Mouse (Mus musculus) ES-E14 (cell line): ENCODE data around the gene 2310011J03Rik. TPM values are rescaled to one million over a fixed set of nuclear protein-coding genes. Genes with fewer than 3 reads are reported as not detected.

ENCODE experiments used
- DNase-seq: peaks from one replicate; pipeline ENCODE4 v3.0.0-alpha.2; 2013; ENCODE audit warnings: low read depth, low spot score
- H3K27ac ChIP-seq: 2 replicates; pipeline ENCODE4 v1.5.1; 2012; ENCODE audit warnings: low read depth, mild to moderate bottlenecking, low read length, moderate library complexity, mixed read lengths; ENCODE audit not compliant: poor library complexity, insufficient read depth, severe bottlenecking
- H3K36me3 ChIP-seq: 2 replicates; pipeline ENCODE4 v1.6.1; 2012; ENCODE audit warnings: mild to moderate bottlenecking, low read length, moderate library complexity, mixed read lengths; ENCODE audit not compliant: control insufficient read depth, poor library complexity, insufficient read depth, severe bottlenecking
- H3K4me1 ChIP-seq, 2 experiments: fragments of 150-350 bp in 1 of 2; sonication (generic) in 1 of 2; 2 replicates each; pipeline ENCODE4 v1.6.1; 2012; ENCODE audit warnings: low read length in 2 of 2, mild to moderate bottlenecking in 1 of 2, mixed read lengths in 1 of 2; ENCODE audit not compliant: control insufficient read depth in 2 of 2, insufficient read depth in 2 of 2, poor library complexity in 1 of 2
- H3K4me3 ChIP-seq, 2 experiments: fragments of 150-350 bp in 1 of 2; sonication (generic) in 1 of 2; 2 replicates each; pipeline ENCODE4 v1.5.1; 2012; ENCODE audit warnings: low read length in 2 of 2, low read depth in 1 of 2, mild to moderate bottlenecking in 1 of 2, mixed read lengths in 1 of 2; ENCODE audit not compliant: insufficient read depth in 1 of 2, poor library complexity in 1 of 2, severe bottlenecking in 1 of 2
- H3K9ac ChIP-seq: 2 replicates; pipeline ENCODE4 v1.6.1; 2012; ENCODE audit warnings: low read depth, mild to moderate bottlenecking, low read length, mixed read lengths; ENCODE audit not compliant: poor library complexity, insufficient read depth, severe bottlenecking
- H3K9me3 ChIP-seq: fragments of 150-350 bp; sonication (generic); 2 replicates; pipeline ENCODE4 v1.6.1; 2012; ENCODE audit warnings: low read depth, mild to moderate bottlenecking, low read length; ENCODE audit not compliant: control insufficient read depth, insufficient read depth
- CHD2 ChIP-seq: IDR thresholded peaks from 2 replicates; pipeline ENCODE4 v1.6.1; 2014; ENCODE audit warnings: mild to moderate bottlenecking, low read depth, low read length, inconsistent platforms
- HCFC1 ChIP-seq: IDR thresholded peaks from 2 replicates; pipeline ENCODE4 v1.6.1; 2012; ENCODE audit warnings: low read length, inconsistent platforms, borderline replicate concordance; ENCODE audit not compliant: insufficient read depth
- MAFK ChIP-seq: IDR thresholded peaks from 2 replicates; pipeline ENCODE4 v1.6.1; 2014; ENCODE audit warnings: mild to moderate bottlenecking, low read depth, low read length, inconsistent platforms; ENCODE audit not compliant: insufficient read depth
- ZC3H11A ChIP-seq: IDR thresholded peaks from 2 replicates; pipeline ENCODE4 v1.6.1; 2012; ENCODE audit warnings: low read depth, mild to moderate bottlenecking, inconsistent platforms, low read length, borderline replicate concordance
- ZNF384 ChIP-seq: IDR thresholded peaks from 2 replicates; pipeline ENCODE4 v1.6.1; 2012; ENCODE audit warnings: low read depth, low read length, inconsistent platforms
- in situ Hi-C, 2 experiments: fragments of 600-800 bp; cut with MboI; formaldehyde crosslinking; loops; one replicate each; pipeline ENCODE4 v1.15.1; 2025; ENCODE audit warnings: low sequenced_read_pairs in 2 of 2, inconsistent platforms in 1 of 2; ENCODE audit not compliant: unreplicated experiment in 2 of 2
- total RNA-seq: library from RNA; depleted of rRNA; stranded (reverse); fragments of 300-350 nt; gene quantifications from 2 replicates; pipeline ENCODE4 v1.2.3, GENCODE M21; 2012

The 2310011J03Rik gene
- total RNA-seq, 1 experiment: 33.4 TPM

GRCm38 (mm10) chr10:80304862-80305261 is 15.5 kb downstream of the 2310011J03Rik start:
- Histone ChIP-seq H3K27ac (no peak overlapping the region), H3K9me3 (no peaks in the 10 kb centered on the region), H3K4me3 (peak overlapping the region; percentile 70 to 88), H3K9ac (peak overlapping the region; percentile 42), H3K36me3 (no peaks in the 10 kb centered on the region), H3K4me1 (no peaks in the 10 kb centered on the region)
- no peak for TF ChIP-seq ZNF384
- no peak for TF ChIP-seq ZC3H11A
- TF ChIP-seq HCFC1: peak; percentile 37; the same call in 1 of the 2 replicates
- TF ChIP-seq CHD2: no peak
- TF ChIP-seq MAFK: no peak
- DNase-seq: peak; percentile 87
- in situ Hi-C loops: no loop called here

- Histone ChIP-seq H3K4me3 (peak overlapping the region; percentile 70 to 88), H3K36me3 (no peaks in the 10 kb centered on the region), H3K4me1 (no peaks in the 10 kb centered on the region), H3K9ac (peak overlapping the region; percentile 42; the same call in 1 of the 2 replicates), H3K27ac (no peak overlapping the region), H3K9me3 (no peaks in the 10 kb centered on the region)
- in situ Hi-C loops: no loop called here
- TF ChIP-seq ZNF384 (no peak), CHD2 (no peak)
- DNase-seq: no peak
These were observed 15.9 kb downstream of the 2310011J03Rik start for GRCm38 (mm10) chr10:80304458-80304857.

DNA sequence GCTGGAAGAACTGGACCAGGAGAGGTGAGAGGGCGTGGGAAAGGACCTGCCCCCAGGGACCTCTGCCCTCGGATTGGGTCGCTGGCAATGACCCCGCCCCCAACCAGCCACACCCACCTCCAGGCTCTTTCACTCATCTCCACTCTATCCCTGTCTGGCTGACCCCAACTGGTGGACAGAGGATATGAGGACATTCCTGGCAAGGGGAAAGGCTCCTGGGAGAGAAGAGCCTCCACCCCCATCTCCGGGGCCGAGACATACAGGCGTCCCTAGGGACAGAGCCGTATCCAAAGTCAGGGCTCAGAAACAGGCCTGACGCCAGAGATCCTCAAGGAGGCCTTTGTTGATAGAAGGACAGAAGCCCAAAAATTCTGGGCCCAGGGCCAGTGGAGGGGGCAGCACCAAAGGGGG is 17.9 kb downstream of the 2310011J03Rik start:
- DNase-seq: no peak
- Histone ChIP-seq H3K9me3 (no peaks in the 10 kb centered on the region), H3K4me3 (no peak overlapping the region), H3K36me3 (no peaks in the 10 kb centered on the region), H3K9ac (no peak overlapping the region), H3K27ac (no peak overlapping the region), H3K4me1 (no peaks in the 10 kb centered on the region; a peak in 1 of 4 replicates)
- no peak for TF ChIP-seq HCFC1
- TF ChIP-seq MAFK: no peak
- no peak for TF ChIP-seq ZC3H11A
- TF ChIP-seq ZNF384: no peak
- no peak for TF ChIP-seq CHD2
- in situ Hi-C loops: no loop called here

GRCm38 (mm10) chr10:80302082-80302355 is 18.3 kb downstream of the 2310011J03Rik start:
- no peak overlapping the region for H3K27ac ChIP-seq
- no peak overlapping the region for H3K4me3 ChIP-seq
- no peak for DNase-seq
- H3K36me3 ChIP-seq: no peaks in the 10 kb centered on the region
- in situ Hi-C loops: no loop called here
- H3K9me3 ChIP-seq: no peaks in the 10 kb centered on the region
- peaks cover 0 to under 1% of the 10 kb centered on the region in 2 experiments; a peak in 2 of 4 replicates for H3K4me1 ChIP-seq
- TF ChIP-seq HCFC1 (no peak), ZNF384 (no peak), CHD2 (no peak), MAFK (no peak), ZC3H11A (no peak)
- no peak overlapping the region for H3K9ac ChIP-seq

DNA sequence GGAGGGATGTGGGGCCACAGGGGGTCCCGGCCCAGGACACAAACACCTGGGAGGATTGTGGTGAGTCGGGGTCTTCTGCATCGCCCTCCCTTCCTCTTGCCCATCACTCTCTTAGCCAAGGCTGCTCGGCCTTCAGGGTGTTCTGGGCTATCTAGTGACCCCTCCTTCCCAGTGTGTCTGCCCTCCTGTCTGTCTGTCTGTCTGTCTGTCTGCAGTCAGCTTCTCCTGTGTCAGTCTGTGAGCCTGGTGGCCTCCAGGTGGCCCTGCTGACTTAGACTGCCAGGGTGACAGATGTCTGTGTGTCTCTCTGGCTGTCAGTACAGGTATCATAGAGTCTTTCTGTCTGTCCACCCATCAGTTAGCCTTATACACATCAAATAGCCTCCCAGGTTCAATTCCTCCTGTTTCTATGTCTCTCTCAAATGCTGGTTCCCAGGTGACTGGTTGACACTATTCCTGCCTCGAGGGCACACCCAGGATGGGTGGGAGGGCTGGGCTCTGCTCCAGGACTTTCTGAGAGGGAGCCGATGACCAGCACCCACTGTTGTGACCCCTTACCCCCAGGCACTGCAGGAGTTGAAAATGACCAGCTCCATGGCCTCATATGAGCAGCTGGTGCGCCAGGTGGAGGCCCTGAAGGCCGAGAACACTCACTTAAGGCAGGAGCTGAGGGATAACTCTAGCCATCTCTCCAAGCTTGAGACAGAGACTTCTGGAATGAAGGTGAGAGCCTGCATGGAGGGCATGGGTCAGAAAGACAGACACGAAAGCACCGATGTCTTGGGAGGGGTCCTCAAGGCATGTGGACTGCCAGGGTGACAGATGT is 18.9 kb downstream of the 2310011J03Rik start:
- TF ChIP-seq ZNF384 (no peak), HCFC1 (no peak), MAFK (no peak), CHD2 (no peak)
- no peak for DNase-seq
- Histone ChIP-seq H3K4me1 (peaks cover 0 to 6% of the 10 kb centered on the region in 2 experiments; a peak in 2 of 4 replicates), H3K4me3 (no peak overlapping the region), H3K27ac (no peak overlapping the region), H3K9ac (no peak overlapping the region), H3K9me3 (no peaks in the 10 kb centered on the region), H3K36me3 (no peaks in the 10 kb centered on the region)
- in situ Hi-C loops: no loop called here
